Mouse (Mus musculus) heart, embryonic 11.5 days (tissue): ENCODE measurements around the gene Impdh1. TPM values are rescaled to one million over a fixed set of nuclear protein-coding genes. Genes with fewer than 3 reads are reported as not detected.
"Not testable (repeated sequence)": the region's sequence is repeated elsewhere in the genome, so short reads cannot be mapped to it uniquely, and the experiment has no call there.

Experiments used
- ATAC-seq: fragments of 200-750 bp; cut with Nextera tagmentation; replicated peaks from 2 replicates; pipeline ENCODE4 v1.8.0; 2017; ENCODE audit warnings: moderate library complexity; ENCODE audit not compliant: insufficient number of reproducible peaks, low FRiP score, low TSS enrichment
- H3K27ac ChIP-seq: fragments of 300-500 bp; sonication (generic); 2 replicates; pipeline ENCODE4 v1.5.1; 2014; ENCODE audit warnings: mild to moderate bottlenecking, low read depth, low read length
- H3K27me3 ChIP-seq: fragments of 300-500 bp; sonication (generic); 2 replicates; pipeline ENCODE4 v1.6.1; 2014; ENCODE audit warnings: mild to moderate bottlenecking, low read length, mixed read lengths; ENCODE audit not compliant: control insufficient read depth, insufficient read depth
- H3K36me3 ChIP-seq: fragments of 300-500 bp; sonication (generic); 2 replicates; pipeline ENCODE4 v1.6.1; 2014; ENCODE audit warnings: mild to moderate bottlenecking, low read length, moderate library complexity, mixed read lengths; ENCODE audit not compliant: control insufficient read depth, insufficient read depth
- H3K4me1 ChIP-seq: fragments of 300-500 bp; sonication (generic); 2 replicates; pipeline ENCODE4 v1.6.1; 2014; ENCODE audit warnings: low read length; ENCODE audit not compliant: control insufficient read depth, insufficient read depth
- H3K4me2 ChIP-seq: fragments of 300-500 bp; sonication (generic); 2 replicates; pipeline ENCODE4 v1.6.1; 2014; ENCODE audit warnings: mild to moderate bottlenecking, moderate library complexity
- H3K4me3 ChIP-seq: fragments of 300-500 bp; sonication (generic); 2 replicates; pipeline ENCODE4 v1.5.1; 2014; ENCODE audit warnings: low read depth, low read length
- H3K9ac ChIP-seq: fragments of 300-500 bp; sonication (generic); 2 replicates; pipeline ENCODE4 v1.6.1; 2014; ENCODE audit warnings: mild to moderate bottlenecking, low read depth, low read length, moderate library complexity
- H3K9me3 ChIP-seq: fragments of 300-500 bp; sonication (generic); replicated peaks from 2 replicates; pipeline ENCODE4 v1.6.1; 2016; ENCODE audit warnings: low read length; ENCODE audit not compliant: control insufficient read depth
- WGBS: fragments of 180-500 bp; shearing (Covaris S2); extraction: QIAGEN DNeasy Blood & Tissue Kit; methylation state at CpG from one replicate; pipeline ENCODE4 v1.1.7; 2014; ENCODE audit not compliant: insufficient replicate concordance; 5-methylcytosine and 5-hydroxymethylcytosine counted together
- polyA plus RNA-seq: library from polyadenylated mRNA; unstranded; fragments of >200 nt; fragmentation: Nextera tagmentation; extraction: Ambion mirVana; gene quantifications from 2 replicates; pipeline ENCODE4 v1.2.1, GENCODE M21; 2014

Impdh1 gene
- polyA plus RNA-seq, 1 experiment from 2014 or later: 34.3 TPM

GRCm38 (mm10) chr6:29170063-29170921, 45.9 kb downstream of the Impdh1 start:
- Histone ChIP-seq H3K27ac (no peak overlapping the region), H3K4me2 (peak overlapping the region; percentile 99), H3K4me1 (peaks cover 26% of the 10 kb centered on the region), H3K27me3 (peaks cover 65% of the 10 kb centered on the region), H3K36me3 (no peaks in the 10 kb centered on the region; the same call in 1 of the 2 replicates), H3K9ac (peak overlapping the region; percentile 61), H3K4me3 (peak overlapping the region; percentile 53), H3K9me3 (no peaks in the 10 kb centered on the region)
- ATAC-seq: peak; percentile 4; the same call in 1 of the 2 replicates
- 1% methylated on average over 60 of the region's 63 CpGs for whole genome bisulfite sequencing

DNA sequence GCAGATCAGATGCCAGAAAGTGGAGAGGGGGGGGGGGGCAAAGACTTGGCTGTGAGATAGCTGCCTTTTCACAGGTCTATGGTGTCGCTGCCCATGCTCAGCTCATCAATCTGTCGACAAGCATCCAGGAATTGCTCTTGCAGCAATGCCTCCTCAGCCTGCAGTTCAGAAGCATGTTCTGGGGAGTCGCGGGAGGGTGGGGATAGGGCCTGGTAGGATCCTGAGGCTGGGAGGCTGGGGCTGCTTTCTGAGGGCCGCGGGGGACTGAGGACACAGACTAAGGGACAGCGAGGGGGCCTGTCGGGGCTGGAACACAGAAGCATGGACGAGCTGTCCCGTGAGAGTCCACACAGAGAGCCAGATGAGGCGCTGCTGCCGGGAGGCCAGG, 46.5 kb downstream of the Impdh1 start:
- Histone ChIP-seq H3K9ac (no peak overlapping the region; the same call in 1 of the 2 replicates), H3K4me3 (peak overlapping the region; percentile 53), H3K36me3 (no peaks in the 10 kb centered on the region; the same call in 1 of the 2 replicates), H3K27ac (no peak overlapping the region), H3K4me1 (peaks cover 26% of the 10 kb centered on the region), H3K9me3 (no peaks in the 10 kb centered on the region), H3K27me3 (peaks cover 63% of the 10 kb centered on the region), H3K4me2 (peak overlapping the region; percentile 99)
- 3% methylated on average over 12 of the region's 12 CpGs for WGBS
- ATAC-seq: no peak

GRCm38 (mm10) chr6:29168871-29169270, 47.3 kb downstream of the Impdh1 start:
- H3K9ac ChIP-seq: no peak overlapping the region
- no peaks in the 10 kb centered on the region for H3K9me3 ChIP-seq
- 24% methylated on average over 2 of the region's 2 CpGs for WGBS
- no peak for ATAC-seq
- no peak overlapping the region for H3K4me2 ChIP-seq
- no peak overlapping the region for H3K27ac ChIP-seq
- H3K4me3 ChIP-seq: no peak overlapping the region
- peaks cover 21% of the 10 kb centered on the region for H3K4me1 ChIP-seq
- no peaks in the 10 kb centered on the region; the same call in 1 of the 2 replicates for H3K36me3 ChIP-seq
- H3K27me3 ChIP-seq: peaks cover 55% of the 10 kb centered on the region

- 8% methylated on average over 1 of the region's 1 CpGs for whole genome bisulfite sequencing
- no peaks in the 10 kb centered on the region; the same call in 1 of the 2 replicates for H3K36me3 ChIP-seq
- peaks cover 19% of the 10 kb centered on the region for H3K4me1 ChIP-seq
- no peak overlapping the region for H3K4me2 ChIP-seq
- no peak overlapping the region for H3K4me3 ChIP-seq
- H3K9me3 ChIP-seq: no peaks in the 10 kb centered on the region
- peaks cover 36% of the 10 kb centered on the region for H3K27me3 ChIP-seq
- no peak overlapping the region for H3K27ac ChIP-seq
- H3K9ac ChIP-seq: no peak overlapping the region
- no peak for ATAC-seq
Observed at GRCm38 (mm10) chr6:29166196-29166595, 50.0 kb downstream of the Impdh1 start.

DNA sequence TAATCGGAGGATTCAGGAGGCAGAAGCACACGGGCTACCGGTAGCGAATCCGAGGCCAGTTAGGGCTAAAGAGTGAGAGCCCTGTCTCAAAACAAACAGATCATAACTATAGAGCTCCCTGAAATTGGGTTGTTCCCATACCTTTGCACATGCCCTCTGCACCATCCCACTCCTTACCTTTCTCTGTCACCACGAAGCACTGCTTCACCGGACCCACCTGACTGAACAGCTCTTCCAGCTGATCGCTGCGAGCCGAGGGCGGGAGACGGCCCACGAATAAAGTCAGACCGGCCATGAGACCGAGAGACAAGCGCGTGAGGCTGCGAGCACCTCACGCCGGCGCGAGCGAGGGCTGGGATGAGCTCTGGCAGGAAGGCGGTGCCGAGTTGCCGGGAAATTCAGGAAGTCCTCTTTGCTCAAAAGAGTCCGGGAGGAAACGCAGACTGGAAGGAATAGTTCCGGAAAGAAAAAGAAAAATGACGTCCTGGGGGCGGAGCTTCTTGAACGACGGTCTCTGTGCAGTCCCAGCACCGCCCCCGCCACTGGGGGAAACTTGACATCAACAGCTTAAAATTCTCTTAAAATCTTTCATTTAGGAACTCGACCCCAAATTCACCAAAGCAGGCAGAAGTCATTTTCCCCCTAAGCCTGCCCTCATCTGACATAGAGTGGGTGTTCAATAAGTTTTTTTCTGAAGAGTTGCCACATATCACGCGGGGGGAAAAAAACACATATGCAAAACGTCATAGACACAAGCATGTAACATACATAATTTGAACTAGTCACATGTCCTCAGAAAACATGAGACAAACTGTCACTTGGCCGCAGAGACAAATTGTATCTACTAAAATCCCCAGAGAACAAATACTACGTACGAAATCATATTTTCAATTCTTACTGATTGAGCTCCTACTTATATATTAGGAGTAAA, 51.6 kb downstream of the Impdh1 start, which contains the start of gene Rbm28:
Rbm28 (minus strand) TSS at position 693 of the 931 bp plus-strand sequence.
- H3K4me1 ChIP-seq: peaks cover 4% of the 10 kb centered on the region
- peak within 1 kb of the TSS; percentile 84 for H3K4me3 ChIP-seq
- H3K9me3 ChIP-seq: no peaks in the 10 kb centered on the region
- peak within 1 kb of the TSS; percentile 86 for H3K4me2 ChIP-seq
- H3K36me3 ChIP-seq: no peaks in the 10 kb centered on the region
- H3K27me3 ChIP-seq: peaks cover 21% of the 10 kb centered on the region
- ATAC-seq: peak; percentile 75
- peak within 1 kb of the TSS; percentile 17; the same call in 1 of the 2 replicates for H3K27ac ChIP-seq
- peak within 1 kb of the TSS; percentile 78 for H3K9ac ChIP-seq
- 7% methylated on average over 42 of the region's 42 CpGs for WGBS

DNA sequence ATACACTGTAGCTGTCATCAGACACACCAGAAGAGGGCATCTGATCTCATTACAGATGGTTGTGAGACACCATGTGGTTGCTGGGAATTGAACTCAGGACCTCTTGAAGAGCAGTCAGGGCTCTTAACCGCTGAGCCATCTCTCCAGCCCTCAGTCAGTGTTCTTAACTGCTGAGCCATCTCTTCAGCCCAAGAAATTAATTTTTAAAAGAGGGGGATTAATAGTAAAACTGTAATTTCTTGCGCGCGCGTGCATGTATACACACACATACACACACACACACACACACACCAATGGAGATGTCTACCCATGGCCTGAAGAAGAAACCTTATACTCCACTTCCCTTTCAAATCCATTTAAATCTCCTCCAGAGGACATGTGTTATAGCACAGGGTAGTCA, 54.9 kb downstream of the Impdh1 start:
- not testable (repeated sequence) for H3K9ac ChIP-seq, H3K4me2 ChIP-seq, H3K27ac ChIP-seq, ATAC-seq, H3K4me3 ChIP-seq, H3K4me1 ChIP-seq, H3K9me3 ChIP-seq, H3K27me3 ChIP-seq
- H3K36me3 ChIP-seq: peaks cover 15% of the 10 kb centered on the region
- WGBS: 92% methylated on average over 5 of the region's 5 CpGs

- Histone ChIP-seq H3K9ac (no peak overlapping the region), H3K4me3 (no peak overlapping the region), H3K36me3 (peaks cover 17% of the 10 kb centered on the region), H3K27me3 (no peaks in the 10 kb centered on the region), H3K27ac (no peak overlapping the region), H3K4me1 (peaks cover 4% of the 10 kb centered on the region), H3K9me3 (no peaks in the 10 kb centered on the region), H3K4me2 (no peak overlapping the region)
- no peak for ATAC-seq
- WGBS: 88% methylated on average over 2 of the region's 2 CpGs
Observed at GRCm38 (mm10) chr6:29160786-29161185, 55.4 kb downstream of the Impdh1 start.

GRCm38 (mm10) chr6:29156326-29156725, 59.8 kb downstream of the Impdh1 start:
- whole genome bisulfite sequencing: 87% methylated on average over 5 of the region's 5 CpGs
- no peaks in the 10 kb centered on the region for H3K4me1 ChIP-seq
- H3K4me2 ChIP-seq: no peak overlapping the region
- H3K27me3 ChIP-seq: no peaks in the 10 kb centered on the region
- no peak overlapping the region for H3K9ac ChIP-seq
- no peak overlapping the region for H3K27ac ChIP-seq
- no peak overlapping the region for H3K4me3 ChIP-seq
- no peaks in the 10 kb centered on the region for H3K9me3 ChIP-seq
- H3K36me3 ChIP-seq: peaks cover 31% of the 10 kb centered on the region
- ATAC-seq: no peak
